Mouse (Mus musculus) kidney, adult 2 months (tissue): ENCODE measurements at regions not wholly inside any gene's neighbourhood (a gene's known extent, or its start where the extent isn't known, plus 50 kb on each side); places are given as distances from the start of the nearest gene placed in this dataset.
"Not testable (repeated sequence)": the region's sequence is repeated elsewhere in the genome, so short reads cannot be mapped to it uniquely, and the experiment has no call there.

Experiments
- DNase-seq: peaks from one replicate; pipeline ENCODE4 v3.0.0; 2021
- H3K27ac ChIP-seq: fragments of 200-500 bp; 2 replicates; pipeline ENCODE4 v1.5.1; 2012; ENCODE audit warnings: low read depth, low read length, control low read depth, inconsistent platforms; ENCODE audit not compliant: insufficient read depth
- H3K27me3 ChIP-seq: fragments of 200-500 bp; replicated peaks from 2 replicates; pipeline ENCODE4 v1.6.1; 2012; ENCODE audit warnings: mild to moderate bottlenecking, moderate library complexity, low read length, inconsistent platforms; ENCODE audit not compliant: control insufficient read depth, insufficient read depth
- H3K36me3 ChIP-seq: fragments of 200-500 bp; 2 replicates; pipeline ENCODE4 v1.6.1; 2012; ENCODE audit warnings: mild to moderate bottlenecking, moderate library complexity, low read length, inconsistent platforms; ENCODE audit not compliant: control insufficient read depth, insufficient read depth
- H3K4me1 ChIP-seq: fragments of 200-500 bp; 2 replicates; pipeline ENCODE4 v1.6.1; 2011; ENCODE audit warnings: low read length; ENCODE audit not compliant: control insufficient read depth, insufficient read depth
- H3K4me3 ChIP-seq: fragments of 200-500 bp; 2 replicates; pipeline ENCODE4 v1.5.1; 2011; ENCODE audit warnings: mild to moderate bottlenecking, low read depth, low read length, control low read depth; ENCODE audit not compliant: insufficient read depth
- CTCF ChIP-seq: fragments of 200-500 bp; conservative IDR thresholded peaks from 2 replicates; pipeline ENCODE4 v1.5.1; 2011; ENCODE audit warnings: low read depth, mild to moderate bottlenecking, control low read depth, low read length, moderate library complexity, mixed read lengths; ENCODE audit not compliant: insufficient read depth, insufficient read length
- POLR2A ChIP-seq: fragments of 200-500 bp; IDR thresholded peaks from one replicate; pipeline ENCODE4 v1.6.1; 2011; ENCODE audit warnings: low read depth, low read length, control low read depth
- WGBS: fragments of 180-500 bp; shearing (Covaris S2); methylation state at CpG from one replicate; pipeline ENCODE4 v1.1.7; 2018; 5-methylcytosine and 5-hydroxymethylcytosine counted together

DNA sequence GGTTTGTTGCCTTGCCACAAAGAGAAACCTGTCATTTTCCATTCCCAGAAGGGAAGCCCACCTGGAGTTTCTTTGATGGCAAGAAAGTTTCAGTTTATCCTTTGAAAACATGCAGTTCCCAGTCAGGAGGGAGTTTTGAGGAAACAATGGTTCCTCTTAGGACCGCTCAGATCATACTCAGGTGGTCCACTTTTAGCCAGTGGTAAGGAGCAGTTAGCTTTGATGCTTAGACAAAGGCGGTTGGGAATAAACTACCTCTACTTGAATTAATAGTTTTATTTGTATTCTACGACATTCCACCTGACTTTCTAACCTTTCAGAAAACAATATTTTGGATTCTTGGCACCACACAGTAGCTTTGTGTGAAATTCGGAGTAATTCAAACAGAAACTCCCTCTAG lies 401.5 kb upstream of the Impg1 start:
- no peaks in the 10 kb centered on the region for H3K36me3 ChIP-seq
- no peak overlapping the region for H3K4me3 ChIP-seq
- H3K4me1 ChIP-seq: no peaks in the 10 kb centered on the region
- H3K27me3 ChIP-seq: no peaks in the 10 kb centered on the region
- no peak for DNase-seq
- WGBS: 67% methylated on average over 4 of the region's 4 CpGs
- TF ChIP-seq CTCF (no peak), POLR2A (no peak)
- H3K27ac ChIP-seq: no peak overlapping the region

DNA sequence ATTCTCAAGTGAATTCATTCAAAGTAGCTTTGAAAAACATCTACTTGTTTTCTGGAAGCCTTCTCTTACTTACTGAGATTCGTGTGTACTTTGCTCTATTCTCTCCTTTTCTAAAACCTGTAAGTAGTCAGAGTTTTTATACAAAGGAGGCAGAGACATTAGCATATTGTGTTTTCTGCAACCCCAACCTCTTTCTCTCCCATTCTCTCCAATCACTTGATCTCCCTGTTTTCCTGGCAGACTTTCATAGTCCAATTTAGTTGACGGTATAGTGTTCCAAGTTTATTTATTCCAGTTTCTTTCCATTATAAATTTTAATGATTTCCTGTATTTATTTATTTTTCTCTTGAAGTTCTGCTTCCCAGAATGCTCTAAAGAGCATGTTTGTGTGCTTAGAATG lies 393.7 kb upstream of the Impg1 start:
- WGBS: 43% methylated on average over 2 of the region's 2 CpGs
- no peaks in the 10 kb centered on the region for H3K36me3 ChIP-seq
- no peak for DNase-seq

DNA sequence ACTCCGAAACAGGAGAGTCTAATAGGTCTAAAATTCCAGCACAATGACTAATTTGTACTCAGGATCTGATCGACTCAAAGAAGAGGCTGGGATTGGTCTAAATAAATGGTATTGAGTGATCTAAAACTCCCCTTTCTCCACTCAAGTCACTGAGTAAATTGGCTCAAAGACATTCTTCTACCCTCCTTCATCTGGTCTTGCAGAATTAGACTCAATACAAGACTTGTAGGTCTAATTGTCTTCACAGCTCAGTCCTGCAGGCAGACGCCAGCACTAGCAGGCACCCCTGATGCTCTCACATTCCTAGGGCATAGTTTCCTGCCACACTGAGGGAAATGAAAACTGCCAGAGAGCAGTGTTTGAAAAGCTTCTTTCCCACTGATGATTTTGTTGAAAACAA lies 382.9 kb upstream of the Impg1 start:
- Histone ChIP-seq H3K4me1 (no peaks in the 10 kb centered on the region), H3K27ac (no peak overlapping the region), H3K4me3 (no peak overlapping the region), H3K27me3 (no peaks in the 10 kb centered on the region), H3K36me3 (no peaks in the 10 kb centered on the region)
- no peak for DNase-seq
- TF ChIP-seq POLR2A: no peak
- no peak for TF ChIP-seq CTCF
- 67% methylated on average over 3 of the region's 3 CpGs for WGBS

More for the DNA sequence above, 393.7 kb upstream of the Impg1 start:
- H3K4me3 ChIP-seq: no peak overlapping the region
- no peaks in the 10 kb centered on the region for H3K4me1 ChIP-seq
- TF ChIP-seq POLR2A: no peak
- no peak for TF ChIP-seq CTCF
- no peak overlapping the region for H3K27ac ChIP-seq
- no peaks in the 10 kb centered on the region for H3K27me3 ChIP-seq

DNA sequence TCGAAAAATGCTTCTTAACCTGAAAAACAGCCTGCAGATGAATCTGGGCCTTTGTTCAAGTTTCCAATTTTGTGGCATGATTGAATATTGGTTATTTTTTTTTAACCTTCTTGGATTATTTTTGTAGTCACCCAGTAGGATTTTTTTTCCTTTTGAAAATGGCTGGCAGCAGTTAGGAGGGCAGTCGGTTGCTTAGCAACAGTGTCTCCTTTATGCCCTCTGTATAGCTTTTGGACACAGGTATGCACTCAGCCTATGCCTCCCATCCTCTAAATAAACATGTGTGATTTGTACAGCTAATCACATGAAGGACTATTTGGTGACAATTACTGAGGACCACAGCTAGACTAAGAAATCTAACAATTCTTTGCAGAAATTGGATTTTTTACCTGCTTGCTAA lies 367.5 kb upstream of the Impg1 start:
- Histone ChIP-seq H3K36me3 (no peaks in the 10 kb centered on the region), H3K27ac (no peak overlapping the region), H3K27me3 (no peaks in the 10 kb centered on the region), H3K4me1 (no peaks in the 10 kb centered on the region), H3K4me3 (no peak overlapping the region)
- 95% methylated on average over 2 of the region's 2 CpGs for WGBS
- TF ChIP-seq POLR2A (no peak), CTCF (no peak)
- no peak for DNase-seq

DNA sequence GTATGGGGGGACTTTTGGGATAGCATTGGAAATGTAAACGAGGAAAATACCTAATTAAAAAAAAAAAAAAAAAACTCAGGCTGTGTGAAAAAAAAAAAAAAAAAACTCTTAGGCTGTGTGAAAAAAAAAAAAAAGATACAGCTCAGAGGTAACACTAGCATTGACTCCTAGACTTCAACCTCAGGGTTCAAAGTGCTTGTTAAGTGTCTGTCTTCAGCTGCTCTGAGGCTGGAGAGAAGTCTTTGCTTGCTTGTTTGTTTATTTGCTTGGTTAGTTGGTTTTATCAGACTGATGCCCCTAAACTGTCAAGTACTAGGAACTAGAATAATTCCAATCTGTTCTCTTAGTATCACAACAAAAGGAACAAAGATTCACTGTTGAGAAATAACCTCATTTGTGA lies 360.1 kb upstream of the Impg1 start:
- DNase-seq: peak; percentile 67
- TF ChIP-seq CTCF: no peak
- no peak for TF ChIP-seq POLR2A
- Histone ChIP-seq H3K4me3 (no peak overlapping the region), H3K36me3 (no peaks in the 10 kb centered on the region), H3K27me3 (no peaks in the 10 kb centered on the region), H3K27ac (no peak overlapping the region), H3K4me1 (no peaks in the 10 kb centered on the region)
- 17% methylated on average over 1 of the region's 1 CpGs for WGBS

DNA sequence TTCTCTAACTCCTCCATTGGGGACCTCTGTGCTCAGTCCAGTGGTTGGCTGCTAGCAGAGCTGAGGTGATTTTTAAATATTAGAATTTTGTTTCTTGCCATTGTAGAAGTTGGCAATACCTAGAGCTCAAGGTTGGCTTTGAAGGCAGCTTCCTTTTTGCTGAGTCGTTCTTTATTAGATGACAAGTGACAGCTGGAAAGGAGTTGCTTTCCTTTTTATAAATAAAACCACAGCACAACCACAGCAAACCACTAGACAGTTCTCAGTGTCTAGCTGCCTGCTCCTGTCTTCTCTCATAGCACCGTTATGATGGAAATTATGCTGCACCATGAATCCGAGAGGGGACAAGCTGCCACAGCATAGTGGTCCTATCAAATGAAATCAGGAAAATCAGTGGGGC lies 354.8 kb upstream of the Impg1 start:
- TF ChIP-seq POLR2A (no peak), CTCF (no peak)
- no peaks in the 10 kb centered on the region for H3K27me3 ChIP-seq
- H3K36me3 ChIP-seq: no peaks in the 10 kb centered on the region
- H3K27ac ChIP-seq: no peak overlapping the region
- H3K4me1 ChIP-seq: no peaks in the 10 kb centered on the region
- 79% methylated on average over 3 of the region's 3 CpGs for WGBS
- H3K4me3 ChIP-seq: no peak overlapping the region
- DNase-seq: no peak

DNA sequence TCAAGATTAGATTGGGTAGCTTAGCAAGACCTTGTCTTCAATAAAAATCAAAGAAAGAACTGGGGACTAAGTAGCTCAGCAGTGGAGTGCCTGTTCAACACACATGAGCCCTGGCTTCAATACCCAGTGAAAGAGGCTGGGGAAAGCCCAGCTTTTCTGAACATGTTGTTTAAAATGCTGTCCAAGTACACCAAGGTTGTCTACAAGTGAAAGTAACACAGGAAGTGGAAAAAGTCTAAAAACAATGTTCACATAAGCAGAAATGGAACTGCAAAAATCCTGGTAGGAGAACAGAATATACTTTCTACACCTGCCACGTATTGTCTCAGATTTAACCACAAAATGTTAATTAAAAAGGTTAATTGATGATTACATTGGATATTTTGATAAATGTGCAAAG lies 353.8 kb upstream of the Impg1 start:
- WGBS: 77% methylated on average over 1 of the region's 1 CpGs
- DNase-seq: no peak
- Histone ChIP-seq H3K36me3 (no peaks in the 10 kb centered on the region), H3K4me1 (no peaks in the 10 kb centered on the region), H3K4me3 (no peak overlapping the region), H3K27me3 (no peaks in the 10 kb centered on the region), H3K27ac (no peak overlapping the region)
- TF ChIP-seq POLR2A: no peak

DNA sequence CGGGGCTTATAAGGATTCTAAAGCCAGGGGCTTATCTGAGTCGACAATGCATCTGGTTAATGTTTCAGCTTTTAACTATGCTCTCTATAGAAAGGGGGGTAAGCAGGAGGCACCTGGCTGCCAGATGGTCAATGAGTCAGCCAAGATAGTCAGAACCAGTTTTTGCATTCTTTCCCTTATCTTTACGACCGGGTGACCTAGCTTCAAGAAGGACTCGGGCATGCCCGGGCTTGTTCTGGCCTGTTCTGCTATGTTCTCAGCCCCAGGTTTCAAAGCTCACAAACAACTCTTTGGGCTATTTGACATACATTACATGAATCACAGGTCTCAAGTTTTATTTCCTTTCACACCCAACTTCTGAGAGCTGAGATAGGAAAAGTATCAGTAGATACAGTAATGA lies 348.6 kb upstream of the Impg1 start:
- 68% methylated on average over 6 of the region's 6 CpGs for WGBS
- H3K4me1 ChIP-seq, DNase-seq, H3K4me3 ChIP-seq, H3K27me3 ChIP-seq, H3K27ac ChIP-seq, H3K36me3 ChIP-seq: not testable (repeated sequence)
